ENCODE assay signal across 7 mouse cellular contexts in the genomic region with DNA sequence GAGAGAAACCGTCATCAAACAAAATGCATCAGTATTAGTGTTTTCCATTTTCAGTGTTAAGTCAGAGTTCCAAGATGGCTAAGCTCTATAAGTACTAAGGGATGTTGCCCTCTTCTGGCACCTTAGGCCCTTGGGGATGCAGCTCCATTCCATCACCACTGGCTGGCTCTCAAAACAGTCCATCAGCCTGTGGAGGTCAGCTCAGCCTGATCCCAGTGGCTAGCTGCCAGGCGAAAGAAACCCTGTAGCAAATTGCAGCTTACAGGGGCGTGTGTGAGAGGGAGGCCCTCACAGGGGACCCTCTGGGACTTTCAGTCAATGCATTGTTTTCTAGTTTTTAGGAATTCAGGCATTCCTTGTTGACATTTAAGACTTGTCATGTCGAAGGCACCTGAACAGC. TPM values are rescaled to one million over a fixed set of nuclear protein-coding genes. Genes with fewer than 3 reads are reported as not detected.
DNase-seq lines count a peak whose midpoint lies in the region; ATAC-seq and TF ChIP-seq lines count a peak whose summit lies in the region.

No protein-coding gene starts in this region.

- H3K4me2 ChIP-seq in lung, embryonic 14.5 days: no peak overlapping the region
- no peak overlapping the region for H3K4me2 ChIP-seq in midbrain, embryonic 11.5 days
- no peak overlapping the region for H3K4me2 ChIP-seq in forebrain, embryonic 15.5 days (replicated peaks)

- ATAC-seq in lung, embryonic 14.5 days (ENCODE audit: insufficient read depth): peak; percentile 68
- ATAC-seq in midbrain, embryonic 11.5 days (ENCODE audit: low FRiP score): no peak
- ATAC-seq in forebrain, embryonic 15.5 days (replicated peaks): no peak

- DNase-seq in lung, embryonic 14.5 days: peak; percentile 81
- no peak for DNase-seq in lung, adult 18-20 months
- DNase-seq in gastrocnemius, adult 18-20 months (ENCODE audit: low spot score): peak; percentile 37
- DNase-seq in heart, postnatal 4 days: peak; percentile 58
- DNase-seq in lung, postnatal 36 days: peak; percentile 23
- no peak for DNase-seq in midbrain, embryonic 11.5 days (ENCODE audit: low spot score, missing footprints)

- H3K9me3 ChIP-seq in lung, embryonic 14.5 days (ENCODE audit: low read depth, low read length): no peaks in the 10 kb centered on the region
- no peaks in the 10 kb centered on the region for H3K9me3 ChIP-seq in midbrain, embryonic 11.5 days (ENCODE audit: control insufficient read depth, low read length)
- H3K9me3 ChIP-seq in forebrain, embryonic 15.5 days: no peaks in the 10 kb centered on the region

- no peak overlapping the region for H3K4me3 ChIP-seq in lung, embryonic 14.5 days (ENCODE audit: low read depth, low read length)
- no peak overlapping the region for H3K4me3 ChIP-seq in midbrain, embryonic 11.5 days (ENCODE audit: low read depth, low read length)
- no peak overlapping the region for H3K4me3 ChIP-seq in forebrain, embryonic 15.5 days

- TF ChIP-seq CTCF in lung, embryonic 14.5 days (IDR thresholded peaks at IDR 0.05; ENCODE audit: low read depth): 0 out of 2 replicates have a peak, but pooled peaks have one; percentile 17

- no peaks in the 10 kb centered on the region for H3K4me1 ChIP-seq in lung, embryonic 14.5 days (ENCODE audit: insufficient read depth)
- no peaks in the 10 kb centered on the region for H3K4me1 ChIP-seq in midbrain, embryonic 11.5 days (ENCODE audit: control insufficient read depth, insufficient read depth, low read length)
- H3K4me1 ChIP-seq in forebrain, embryonic 15.5 days: no peaks in the 10 kb centered on the region

- no peak overlapping the region for H3K9ac ChIP-seq in lung, embryonic 14.5 days
- H3K9ac ChIP-seq in midbrain, embryonic 11.5 days (ENCODE audit: low read length): no peak overlapping the region
- H3K9ac ChIP-seq in forebrain, embryonic 15.5 days (replicated peaks): no peak overlapping the region

- H3K27me3 ChIP-seq in lung, embryonic 14.5 days (ENCODE audit: insufficient read depth, low read length): no peaks in the 10 kb centered on the region
- no peaks in the 10 kb centered on the region for H3K27me3 ChIP-seq in midbrain, embryonic 11.5 days (ENCODE audit: control insufficient read depth, insufficient read depth, low read length)
- H3K27me3 ChIP-seq in forebrain, embryonic 15.5 days: no peaks in the 10 kb centered on the region

- no peak overlapping the region for H3K27ac ChIP-seq in lung, embryonic 14.5 days (ENCODE audit: low read depth)
- H3K27ac ChIP-seq in midbrain, embryonic 11.5 days (ENCODE audit: low read depth, low read length): no peak overlapping the region
- no peak overlapping the region for H3K27ac ChIP-seq in forebrain, embryonic 15.5 days (replicated peaks)

- WGBS in lung, embryonic 14.5 days: 32% methylated on average over 4 of the region's 4 CpGs
- 65% methylated on average over 4 of the region's 4 CpGs for WGBS in midbrain, embryonic 11.5 days
- WGBS in forebrain, embryonic 15.5 days: 45% methylated on average over 4 of the region's 4 CpGs

- H3K36me3 ChIP-seq in lung, embryonic 14.5 days (ENCODE audit: insufficient read depth): no peaks in the 10 kb centered on the region
- no peaks in the 10 kb centered on the region for H3K36me3 ChIP-seq in midbrain, embryonic 11.5 days (ENCODE audit: control insufficient read depth, insufficient read depth, low read length)
- H3K36me3 ChIP-seq in forebrain, embryonic 15.5 days: no peaks in the 10 kb centered on the region

RNA-seq across cellular contexts. Expression of a gene that starts 40.8 kb away (rescaled TPM):
- 24.5 and 26.7 TPM in 2 replicates for polyA plus RNA-seq in lung, embryonic 14.5 days (2014; fragmentation: Nextera tagmentation; extraction: Ambion mirVana)
- total RNA-seq in gastrocnemius, adult 18-20 months (2021): 1 to 10 TPM; 3.7 to 4.8 TPM
- 10 to 100 TPM; 20.4 to 20.8 TPM for total RNA-seq in heart, postnatal 4 days (2021)
- 6.7 and 6.8 TPM in 2 replicates for polyA plus RNA-seq in midbrain, embryonic 11.5 days (2014; fragmentation: Nextera tagmentation; extraction: Ambion mirVana)
- polyA plus RNA-seq in forebrain, embryonic 15.5 days (2015; fragmentation: Nextera tagmentation; extraction: Ambion mirVana): 12.6 and 14.2 TPM in 2 replicates

Comparison
In these comparisons a context has a peak if more than half of its experiments do, and no peak if none do; other contexts are left out.
1. DNase-seq: peak in lung, embryonic 14.5 days (single experiment), gastrocnemius, adult 18-20 months (single experiment), heart, postnatal 4 days (single experiment) and lung, postnatal 36 days (single experiment); none in lung, adult 18-20 months (0 of 2) and midbrain, embryonic 11.5 days (single experiment).